ENCODE assay signal across 17 mouse cellular contexts in the genomic region with DNA sequence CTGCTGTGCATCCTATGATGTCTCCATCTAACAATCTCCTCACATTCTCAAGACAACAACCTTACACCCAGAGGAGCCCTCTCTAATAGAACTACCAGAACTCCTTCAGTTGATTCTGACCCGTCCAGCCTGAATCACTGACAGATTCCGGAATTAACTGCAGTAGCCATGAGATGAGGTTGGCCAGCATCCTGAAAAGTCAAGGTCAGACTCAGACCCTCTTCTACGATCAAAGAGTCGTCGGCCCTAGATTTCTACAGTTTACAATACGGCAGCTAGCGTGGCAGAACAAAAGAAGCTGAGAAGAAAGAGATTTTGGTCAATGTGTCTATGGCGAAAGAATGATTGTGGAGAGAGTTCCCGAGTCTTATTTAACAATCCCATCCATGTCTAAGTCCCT.
DNase-seq lines count a peak whose midpoint lies in the region; ATAC-seq lines count a peak whose summit lies in the region.
"Had no signal": no experiment of that assay in that cellular context is flagged by ENCODE, and none has a peak within 500 bp of the region (broad histone marks: within the 10 kb centered on the region; RNA-seq: fewer than 3 reads in every experiment).

No protein-coding gene starts in this region.

- ATAC-seq in activated CD4-positive, CD25-positive, alpha-beta regulatory T cell, adult 4 months = no peak
- ATAC-seq: CD4-positive, CD25-positive, alpha-beta regulatory T cell, adult 4 months; forebrain, embryonic 13.5 days; forebrain, embryonic 15.5 days; forebrain, postnatal 0 days had no signal

- DNase-seq in adrenal gland, adult (ENCODE audit: inconsistent age in 2 of 2, low spot score in 1 of 2) = peak; percentile 66 to 76
- no peak for DNase-seq in adrenal gland, adult 18-20 months (ENCODE audit: low spot score in 2 of 2)
- DNase-seq in adrenal gland, adult 8-10 months = peak; percentile 38
- DNase-seq in adrenal gland, postnatal 14 days = peak; percentile 51
- DNase-seq in adrenal gland, postnatal 36 days = peak; percentile 48 to 49
- DNase-seq in right cerebral cortex, postnatal 14 days = no peak
- DNase-seq: B cell, adult 2 months; cerebellum, adult 11-12 months; cerebellum, adult 2 months; cerebellum, adult 9-10 months; cerebellum, postnatal 10 days; cerebellum, postnatal 25 days; forebrain, postnatal 0 days had no signal

Comparison
In these comparisons a context has a peak if more than half of its experiments do, and no peak if none do; other contexts are left out.
1. DNase-seq: peak in adrenal gland, adult (2 of 2), adrenal gland, adult 8-10 months (single experiment), adrenal gland, postnatal 14 days (single experiment) and adrenal gland, postnatal 36 days (2 of 2); none in adrenal gland, adult 18-20 months (0 of 2) and right cerebral cortex, postnatal 14 days (single experiment).